Mouse (Mus musculus): Measurements from ENCODE around the gene Tmem200b. TPM values are rescaled to one million over a fixed set of nuclear protein-coding genes. Genes with fewer than 3 reads are reported as not detected.

Tmem200b gene
- not detected in 2 replicates for polyA plus RNA-seq (2015; fragmentation: Nextera tagmentation; extraction: Ambion mirVana)

DNA sequence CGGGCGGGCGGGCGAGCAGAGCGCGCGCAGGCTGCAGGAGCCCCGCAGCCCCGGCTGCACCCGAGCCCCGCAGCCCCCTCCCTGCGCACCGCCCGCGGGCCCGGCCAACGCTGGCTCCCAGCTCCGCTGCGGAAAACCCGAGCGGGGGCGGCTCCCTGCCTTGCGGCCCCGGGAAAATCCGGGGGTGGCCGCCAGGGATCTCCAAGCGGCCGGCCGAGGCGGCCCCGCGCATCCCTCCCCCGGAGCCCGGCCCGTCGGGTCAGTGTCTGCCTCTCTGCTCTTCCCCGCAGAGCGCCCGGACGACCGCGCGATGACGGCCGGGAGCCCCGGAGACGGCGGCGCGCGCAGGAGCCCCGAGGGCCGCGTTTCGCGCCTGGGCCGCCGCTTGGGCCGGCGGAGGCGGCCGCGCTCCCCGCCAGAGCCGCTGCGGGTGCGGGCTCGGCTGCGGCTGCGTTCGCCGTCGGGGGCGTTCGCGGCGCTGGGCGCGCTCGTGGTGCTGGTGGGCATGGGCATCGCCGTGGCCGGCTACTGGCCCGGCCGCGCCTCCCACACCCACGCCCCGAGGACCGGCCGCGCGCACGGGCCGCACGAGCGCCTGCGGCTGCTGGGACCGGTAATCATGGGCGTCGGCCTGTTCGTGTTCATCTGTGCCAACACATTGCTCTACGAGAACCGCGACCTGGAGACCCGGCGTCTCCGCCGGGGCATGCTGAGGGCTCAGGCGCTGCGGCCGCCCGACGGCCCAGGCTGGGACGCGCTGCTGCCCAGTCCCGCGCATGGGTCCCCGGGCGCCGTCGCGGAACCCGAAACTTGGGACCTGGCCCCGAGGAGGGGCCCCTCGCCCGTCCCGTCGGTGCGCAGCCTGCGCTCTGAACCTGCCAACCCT, at the start of gene Tmem200b:
TSS of gene Tmem200b (plus strand) at position 311 of the 886 bp plus-strand sequence.
- no peaks in the 10 kb centered on the region for H3K9me3 ChIP-seq (ENCODE audit: control insufficient read depth, low read length)
- peaks cover 6% of the 10 kb centered on the region; the same call in 1 of the 2 replicates for H3K36me3 ChIP-seq (ENCODE audit: control insufficient read depth, insufficient read depth)
- ATAC-seq = peak; percentile 14; the same call in 1 of the 2 replicates
- peak within 1 kb of the TSS; percentile 47 for H3K4me3 ChIP-seq (replicated peaks; ENCODE audit: low read length)
- H3K4me2 ChIP-seq (ENCODE audit: low read length) = peak within 1 kb of the TSS; percentile 81
- peaks cover 64% of the 10 kb centered on the region for H3K27me3 ChIP-seq (replicated peaks; ENCODE audit: control insufficient read depth, insufficient read depth, low read length)
- H3K4me1 ChIP-seq (replicated peaks; ENCODE audit: control insufficient read depth, insufficient read depth, low read length) = peaks cover 25% of the 10 kb centered on the region
- WGBS = 2% methylated on average over 111 of the region's 130 CpGs
- H3K27ac ChIP-seq (ENCODE audit: low read length) = no peak within 1 kb of the TSS
- peak within 1 kb of the TSS; percentile 44 for H3K9ac ChIP-seq (replicated peaks; ENCODE audit: low read depth, low read length)

DNA sequence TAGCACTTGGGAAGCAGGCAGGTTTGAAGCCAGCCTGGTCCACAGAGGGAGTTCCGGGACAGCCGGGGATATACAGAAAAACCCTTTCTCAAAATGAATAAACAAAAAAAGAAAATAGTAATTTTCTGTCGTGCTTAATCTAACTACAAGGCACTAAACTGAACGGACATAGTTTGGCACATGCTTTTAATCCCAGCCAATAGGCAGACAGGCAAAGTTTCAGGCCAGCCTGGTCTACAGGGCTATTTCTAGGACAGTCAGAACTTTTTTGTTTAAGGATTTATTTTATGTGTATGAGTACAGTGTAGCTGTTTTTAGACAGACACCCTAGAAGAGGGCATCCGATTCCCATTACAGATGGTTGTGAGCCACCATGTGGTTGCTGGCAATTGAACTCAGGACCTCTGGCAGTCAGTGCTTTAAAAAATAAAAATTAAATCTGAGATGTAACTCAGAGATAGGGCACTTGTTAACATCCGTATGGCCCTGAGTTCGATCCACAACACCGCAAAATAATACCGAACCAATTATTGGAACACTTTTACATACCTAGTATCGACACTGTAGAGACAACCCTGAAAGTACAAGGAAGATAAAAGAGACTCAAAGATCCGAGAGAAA, 48.8 kb upstream of the Tmem200b start:
- 10% methylated on average over 11 of the region's 11 CpGs for WGBS
- Histone ChIP-seq H3K9me3 (ENCODE audit: control insufficient read depth, low read length) (no peaks in the 10 kb centered on the region), H3K27me3 (replicated peaks; ENCODE audit: control insufficient read depth, insufficient read depth, low read length) (no peaks in the 10 kb centered on the region), H3K4me2 (ENCODE audit: low read length) (peak overlapping the region; percentile 70), H3K4me1 (replicated peaks; ENCODE audit: control insufficient read depth, insufficient read depth, low read length) (peaks cover 35% of the 10 kb centered on the region), H3K9ac (replicated peaks; ENCODE audit: low read depth, low read length) (peak overlapping the region; percentile 79), H3K27ac (ENCODE audit: low read length) (peak overlapping the region; percentile 85), H3K36me3 (ENCODE audit: control insufficient read depth, insufficient read depth) (no peaks in the 10 kb centered on the region), H3K4me3 (replicated peaks; ENCODE audit: low read length) (peak overlapping the region; percentile 100)
- ATAC-seq = peak; percentile 22

DNA sequence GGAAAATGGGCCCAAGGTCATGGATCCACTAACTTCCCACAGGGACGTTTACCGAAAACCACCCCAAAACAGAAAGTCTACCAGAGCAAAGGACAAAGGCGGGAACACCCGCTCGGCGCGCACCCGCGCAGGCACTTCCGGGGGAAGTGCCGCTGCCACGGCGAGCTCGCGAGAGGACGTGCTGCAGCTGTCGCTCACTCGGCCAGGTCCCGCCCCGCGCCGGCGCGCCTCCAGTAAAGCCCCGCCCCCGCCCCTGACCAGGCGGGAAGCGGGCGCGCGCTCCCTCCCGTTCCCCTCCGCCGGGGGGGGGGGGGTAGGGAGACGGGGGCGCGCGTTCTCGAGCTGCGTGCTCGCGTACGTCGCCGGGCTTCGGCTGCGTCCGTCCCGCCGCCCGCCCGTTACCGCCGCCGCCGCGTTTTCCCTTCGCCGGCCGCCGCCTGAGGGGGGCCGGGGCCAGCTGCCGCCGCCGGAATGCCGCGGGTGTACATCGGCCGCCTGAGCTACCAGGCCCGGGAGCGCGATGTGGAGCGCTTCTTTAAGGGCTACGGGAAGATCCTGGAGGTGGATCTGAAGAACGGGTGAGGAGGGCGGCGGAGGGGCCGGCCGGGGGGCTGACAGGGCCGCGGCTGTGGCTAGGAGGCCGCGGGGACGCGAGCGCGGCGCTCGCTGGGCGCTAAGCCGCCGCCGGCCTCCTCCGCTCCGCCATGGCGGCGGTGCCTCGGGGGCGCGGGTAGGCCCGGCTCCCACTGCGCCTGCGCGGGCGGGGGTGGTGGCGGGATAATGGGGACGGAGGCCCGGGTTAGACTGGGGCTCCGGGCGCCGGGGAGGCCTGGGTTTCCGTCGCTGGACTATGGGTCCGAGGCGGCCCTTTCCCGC, 48.0 kb upstream of the Tmem200b start, which contains the start of gene Srsf4:
TSS of gene Srsf4 (plus strand) at position 325 of the 876 bp plus-strand sequence.
- H3K27me3 ChIP-seq (replicated peaks; ENCODE audit: control insufficient read depth, insufficient read depth, low read length) = no peaks in the 10 kb centered on the region
- peak within 1 kb of the TSS; percentile 100 for H3K9ac ChIP-seq (replicated peaks; ENCODE audit: low read depth, low read length)
- peaks cover 35% of the 10 kb centered on the region for H3K4me1 ChIP-seq (replicated peaks; ENCODE audit: control insufficient read depth, insufficient read depth, low read length)
- peak; percentile 97 for ATAC-seq
- H3K9me3 ChIP-seq (ENCODE audit: control insufficient read depth, low read length) = no peaks in the 10 kb centered on the region
- H3K36me3 ChIP-seq (ENCODE audit: control insufficient read depth, insufficient read depth) = no peaks in the 10 kb centered on the region
- H3K27ac ChIP-seq (ENCODE audit: low read length) = peak within 1 kb of the TSS; percentile 100
- H3K4me3 ChIP-seq (replicated peaks; ENCODE audit: low read length) = peak within 1 kb of the TSS; percentile 100
- peak within 1 kb of the TSS; percentile 84 for H3K4me2 ChIP-seq (ENCODE audit: low read length)
- under 1% methylated on average over 83 of the region's 116 CpGs for WGBS

DNA sequence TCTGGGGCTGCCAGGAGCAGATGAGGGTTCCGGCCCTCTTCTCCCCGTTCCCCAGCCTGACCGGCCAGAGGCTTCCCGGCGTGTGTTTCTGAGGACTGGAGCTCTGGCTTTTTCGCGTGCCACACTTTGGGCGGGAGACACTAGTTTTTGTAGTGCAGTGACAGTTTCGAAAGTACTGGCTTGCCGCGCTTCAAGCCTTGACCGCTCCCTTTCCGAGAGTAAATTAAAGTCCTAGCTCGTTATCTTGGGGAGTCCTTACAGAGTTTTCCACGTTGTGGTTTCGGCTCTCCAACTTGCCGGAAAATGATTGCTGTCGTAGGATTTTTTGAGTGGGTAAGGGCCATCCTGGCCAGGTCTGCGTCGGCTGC, 47.4 kb upstream of the Tmem200b start:
- WGBS = under 1% methylated on average over 20 of the region's 20 CpGs
- Histone ChIP-seq H3K4me1 (replicated peaks; ENCODE audit: control insufficient read depth, insufficient read depth, low read length) (peaks cover 35% of the 10 kb centered on the region), H3K27ac (ENCODE audit: low read length) (peak overlapping the region; percentile 100), H3K36me3 (ENCODE audit: control insufficient read depth, insufficient read depth) (no peaks in the 10 kb centered on the region), H3K9ac (replicated peaks; ENCODE audit: low read depth, low read length) (peak overlapping the region; percentile 100), H3K9me3 (ENCODE audit: control insufficient read depth, low read length) (no peaks in the 10 kb centered on the region), H3K4me2 (ENCODE audit: low read length) (peak overlapping the region; percentile 84), H3K4me3 (replicated peaks; ENCODE audit: low read length) (peak overlapping the region; percentile 100), H3K27me3 (replicated peaks; ENCODE audit: control insufficient read depth, insufficient read depth, low read length) (no peaks in the 10 kb centered on the region)
- ATAC-seq = no peak

DNA sequence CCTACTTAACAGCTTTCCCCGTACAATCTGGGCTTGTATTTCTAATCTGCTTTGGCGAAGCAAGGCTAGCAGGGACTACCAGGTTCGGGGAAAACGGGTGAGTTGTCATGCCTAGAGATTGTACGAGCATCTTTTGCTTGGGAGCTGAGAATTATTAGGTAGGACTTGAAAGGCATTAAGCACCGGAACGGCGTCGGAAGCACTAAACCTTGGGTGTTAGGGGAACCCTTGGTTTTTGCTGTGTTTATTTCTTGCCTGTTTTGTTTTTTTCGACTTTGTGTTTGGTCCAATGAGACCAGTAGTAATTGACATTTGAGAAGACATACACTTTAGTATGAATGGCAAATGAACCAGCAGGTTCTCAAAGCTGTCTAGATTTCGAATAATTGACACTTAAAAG, 47.0 kb upstream of the Tmem200b start:
- ATAC-seq = no peak
- H3K9me3 ChIP-seq (ENCODE audit: control insufficient read depth, low read length) = no peaks in the 10 kb centered on the region
- peak overlapping the region; percentile 84 for H3K4me2 ChIP-seq (ENCODE audit: low read length)
- peak overlapping the region; percentile 100; the same call in 1 of the 2 replicates for H3K27ac ChIP-seq (ENCODE audit: low read length)
- no peaks in the 10 kb centered on the region for H3K36me3 ChIP-seq (ENCODE audit: control insufficient read depth, insufficient read depth)
- 2% methylated on average over 11 of the region's 11 CpGs for WGBS
- no peaks in the 10 kb centered on the region for H3K27me3 ChIP-seq (replicated peaks; ENCODE audit: control insufficient read depth, insufficient read depth, low read length)
- peaks cover 39% of the 10 kb centered on the region for H3K4me1 ChIP-seq (replicated peaks; ENCODE audit: control insufficient read depth, insufficient read depth, low read length)
- H3K9ac ChIP-seq (replicated peaks; ENCODE audit: low read depth, low read length) = peak overlapping the region; percentile 100
- H3K4me3 ChIP-seq (replicated peaks; ENCODE audit: low read length) = peak overlapping the region; percentile 100

DNA sequence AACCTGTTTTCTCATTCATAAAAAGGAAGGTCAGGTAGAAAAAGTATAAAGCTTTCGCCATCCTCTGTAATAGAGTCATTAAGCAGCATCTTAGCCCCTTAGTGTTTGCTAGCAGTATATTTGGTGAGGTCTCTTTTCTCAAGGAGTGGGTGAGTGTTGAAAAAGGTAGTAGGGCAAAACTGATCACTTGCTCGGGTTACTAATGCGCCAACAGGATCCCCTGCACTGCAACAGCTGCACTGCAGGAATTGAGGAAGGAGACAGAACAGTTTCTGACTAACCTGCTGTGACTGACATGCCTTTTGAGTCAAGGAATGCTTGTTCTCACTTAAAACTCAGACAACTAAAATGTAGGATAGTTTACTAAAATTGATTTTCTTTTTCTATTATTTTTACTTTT, 46.3 kb upstream of the Tmem200b start:
- no peaks in the 10 kb centered on the region for H3K9me3 ChIP-seq (ENCODE audit: control insufficient read depth, low read length)
- peaks cover 39% of the 10 kb centered on the region for H3K4me1 ChIP-seq (replicated peaks; ENCODE audit: control insufficient read depth, insufficient read depth, low read length)
- H3K27ac ChIP-seq (ENCODE audit: low read length) = no peak overlapping the region
- H3K27me3 ChIP-seq (replicated peaks; ENCODE audit: control insufficient read depth, insufficient read depth, low read length) = no peaks in the 10 kb centered on the region
- no peaks in the 10 kb centered on the region for H3K36me3 ChIP-seq (ENCODE audit: control insufficient read depth, insufficient read depth)
- H3K4me2 ChIP-seq (ENCODE audit: low read length) = peak overlapping the region; percentile 84
- no peak for ATAC-seq
- H3K9ac ChIP-seq (replicated peaks; ENCODE audit: low read depth, low read length) = peak overlapping the region; percentile 100; the same call in 1 of the 2 replicates
- H3K4me3 ChIP-seq (replicated peaks; ENCODE audit: low read length) = peak overlapping the region; percentile 100
- WGBS = 28% methylated on average over 3 of the region's 3 CpGs

DNA sequence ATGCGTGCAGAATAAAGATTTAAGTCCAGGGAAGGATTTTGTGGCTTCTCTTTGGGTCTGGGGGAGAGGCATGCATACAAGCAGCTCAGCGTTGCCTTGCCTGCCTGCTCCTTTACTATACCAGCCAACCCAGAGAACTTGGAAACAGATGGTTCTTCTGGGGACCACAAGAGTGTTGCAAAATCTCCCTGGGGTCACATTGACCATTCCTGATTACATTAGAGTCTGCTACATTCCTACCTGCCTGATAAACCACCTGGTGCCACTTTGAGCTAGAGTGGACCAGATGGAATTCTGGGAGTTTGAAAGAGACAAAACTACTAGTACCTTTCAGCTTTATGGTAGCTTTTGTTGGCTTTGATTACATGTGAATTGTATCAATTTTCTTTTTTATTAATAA, 44.7 kb upstream of the Tmem200b start:
- H3K4me2 ChIP-seq (ENCODE audit: low read length) = 0 out of 2 replicates have a peak overlapping the region, but pooled peaks have one; percentile 14
- no peaks in the 10 kb centered on the region for H3K27me3 ChIP-seq (replicated peaks; ENCODE audit: control insufficient read depth, insufficient read depth, low read length)
- no peak for ATAC-seq
- peaks cover 45% of the 10 kb centered on the region for H3K4me1 ChIP-seq (replicated peaks; ENCODE audit: control insufficient read depth, insufficient read depth, low read length)
- 54% methylated on average over 2 of the region's 2 CpGs for WGBS
- H3K9me3 ChIP-seq (ENCODE audit: control insufficient read depth, low read length) = no peaks in the 10 kb centered on the region
- no peak overlapping the region for H3K9ac ChIP-seq (replicated peaks; ENCODE audit: low read depth, low read length)
- no peaks in the 10 kb centered on the region for H3K36me3 ChIP-seq (ENCODE audit: control insufficient read depth, insufficient read depth)
- H3K27ac ChIP-seq (ENCODE audit: low read length) = no peak overlapping the region
- no peak overlapping the region for H3K4me3 ChIP-seq (replicated peaks; ENCODE audit: low read length)

DNA sequence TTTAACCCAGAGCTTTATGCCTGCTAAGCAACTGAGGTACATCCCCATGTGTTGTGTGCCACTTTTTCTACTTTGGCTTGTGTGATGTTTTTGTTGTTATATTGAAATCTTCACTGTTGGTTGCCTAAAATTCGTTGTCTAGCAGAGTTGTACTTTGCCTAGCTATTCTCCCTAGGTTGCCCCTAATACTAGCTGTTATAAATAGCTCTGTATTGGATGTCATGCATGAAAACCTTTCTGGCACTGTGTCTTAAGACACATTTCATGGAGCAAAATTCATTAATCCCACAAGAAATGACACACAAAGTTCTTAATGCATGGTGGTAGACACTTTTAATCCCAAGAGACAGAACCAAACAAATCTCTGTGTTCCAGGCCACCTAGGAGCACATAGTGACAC, 41.9 kb upstream of the Tmem200b start:
- no peak overlapping the region for H3K4me3 ChIP-seq (replicated peaks; ENCODE audit: low read length)
- H3K36me3 ChIP-seq (ENCODE audit: control insufficient read depth, insufficient read depth) = no peaks in the 10 kb centered on the region
- no peaks in the 10 kb centered on the region for H3K9me3 ChIP-seq (ENCODE audit: control insufficient read depth, low read length)
- ATAC-seq = no peak
- no peak overlapping the region for H3K27ac ChIP-seq (ENCODE audit: low read length)
- H3K9ac ChIP-seq (replicated peaks; ENCODE audit: low read depth, low read length) = no peak overlapping the region
- H3K4me1 ChIP-seq (replicated peaks; ENCODE audit: control insufficient read depth, insufficient read depth, low read length) = peaks cover 49% of the 10 kb centered on the region
- H3K27me3 ChIP-seq (replicated peaks; ENCODE audit: control insufficient read depth, insufficient read depth, low read length) = no peaks in the 10 kb centered on the region
- no peak overlapping the region for H3K4me2 ChIP-seq (ENCODE audit: low read length)
- 73% methylated on average over 1 of the region's 1 CpGs for WGBS

Data from forebrain, embryonic 16.5 days (tissue).